Mouse (Mus musculus) splenic B cell, adult 2 months (primary cell): ENCODE data around the gene Grap2.

Experiments used
- DNase-seq: peaks from one replicate; pipeline ENCODE4 v3.0.0-alpha.2; 2011; ENCODE audit warnings: low read depth, low spot score
- H3K27me3 ChIP-seq: 2 replicates; pipeline ENCODE4 v1.6.1; 2012; ENCODE audit warnings: mild to moderate bottlenecking, low read length, moderate library complexity, mixed read lengths; ENCODE audit not compliant: control insufficient read depth, poor library complexity, insufficient read depth, severe bottlenecking
- H3K36me3 ChIP-seq: 2 replicates; pipeline ENCODE4 v1.6.1; 2012; ENCODE audit warnings: mild to moderate bottlenecking, low read length, moderate library complexity, mixed read lengths; ENCODE audit not compliant: control insufficient read depth, poor library complexity, insufficient read depth, severe bottlenecking

Gene Grap2

DNA sequence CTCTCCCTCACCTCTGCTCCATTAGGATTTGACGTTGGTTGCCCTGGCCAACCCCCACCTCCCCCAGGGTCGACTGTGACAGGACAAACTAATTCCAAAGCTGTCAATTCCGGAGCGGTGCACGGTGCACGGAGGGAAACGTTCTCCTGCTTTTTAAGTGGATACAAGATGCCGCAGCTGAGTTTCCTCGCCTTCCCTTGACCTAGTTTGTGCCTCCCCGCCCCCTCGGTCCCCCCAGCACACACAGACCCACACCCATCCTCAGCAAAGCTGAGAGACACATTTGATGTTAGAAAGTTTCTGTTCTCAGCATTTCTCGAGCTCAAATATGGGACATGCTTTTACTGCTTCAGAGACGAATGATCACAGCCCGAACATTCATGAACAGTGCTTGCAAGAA is 58.3 kb downstream of the Grap2 start:
- Histone ChIP-seq H3K36me3 (peaks cover 6% of the 10 kb centered on the region), H3K27me3 (no peaks in the 10 kb centered on the region)
- no peak for DNase-seq

DNA sequence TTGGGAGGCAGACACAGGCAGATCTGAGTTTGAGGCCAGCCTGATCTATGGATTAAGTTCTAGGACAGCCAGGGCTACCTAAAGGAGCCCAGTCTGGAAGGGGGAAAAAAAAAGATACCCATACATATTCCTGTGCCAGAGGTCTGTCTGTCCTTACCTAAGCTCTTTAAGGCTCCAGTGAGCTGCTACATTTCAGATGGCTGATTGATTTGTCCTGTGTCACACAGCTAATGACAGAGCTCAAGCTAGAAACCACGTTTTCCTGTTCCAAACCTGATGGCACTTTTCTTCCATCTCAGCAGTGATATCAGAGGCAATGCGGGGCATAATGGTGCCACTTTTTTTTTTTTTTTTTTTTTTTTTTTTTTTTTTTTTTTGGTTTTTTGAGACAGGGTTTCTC is 58.9 kb downstream of the Grap2 start:
- DNase-seq: no peak
- Histone ChIP-seq H3K36me3 (peaks cover 9% of the 10 kb centered on the region), H3K27me3 (no peaks in the 10 kb centered on the region)

DNA sequence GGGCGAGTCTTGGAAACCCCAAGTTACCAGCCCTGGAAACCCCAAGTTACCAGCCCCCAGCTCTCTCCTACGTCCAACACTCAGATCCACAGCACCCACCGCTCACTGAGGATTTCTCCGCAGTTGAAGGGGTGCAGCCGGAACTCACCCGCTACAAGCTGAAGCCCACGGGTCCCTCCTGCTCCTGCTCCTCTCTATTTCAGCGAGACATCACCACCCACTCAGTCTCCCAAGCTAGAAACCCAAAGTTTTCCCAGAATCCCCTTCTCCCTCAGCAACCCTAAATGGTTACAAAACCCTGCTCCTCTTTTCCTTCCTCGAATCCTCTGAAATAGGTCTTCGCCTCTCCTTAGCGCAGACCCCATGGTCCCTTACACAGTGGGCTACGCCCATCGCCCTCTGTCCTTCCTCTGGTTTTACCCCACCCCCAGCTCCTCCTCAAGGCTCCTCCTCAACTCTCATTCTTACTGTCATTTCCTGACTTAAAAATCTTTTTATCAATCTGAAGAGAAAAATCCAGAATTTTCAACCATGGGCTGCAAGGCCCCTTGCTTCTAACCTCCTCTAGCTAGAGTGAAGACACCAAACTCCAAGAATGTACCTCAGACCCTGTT is 60.0 kb downstream of the Grap2 start:
- DNase-seq: no peak
- no peaks in the 10 kb centered on the region for H3K27me3 ChIP-seq

DNA sequence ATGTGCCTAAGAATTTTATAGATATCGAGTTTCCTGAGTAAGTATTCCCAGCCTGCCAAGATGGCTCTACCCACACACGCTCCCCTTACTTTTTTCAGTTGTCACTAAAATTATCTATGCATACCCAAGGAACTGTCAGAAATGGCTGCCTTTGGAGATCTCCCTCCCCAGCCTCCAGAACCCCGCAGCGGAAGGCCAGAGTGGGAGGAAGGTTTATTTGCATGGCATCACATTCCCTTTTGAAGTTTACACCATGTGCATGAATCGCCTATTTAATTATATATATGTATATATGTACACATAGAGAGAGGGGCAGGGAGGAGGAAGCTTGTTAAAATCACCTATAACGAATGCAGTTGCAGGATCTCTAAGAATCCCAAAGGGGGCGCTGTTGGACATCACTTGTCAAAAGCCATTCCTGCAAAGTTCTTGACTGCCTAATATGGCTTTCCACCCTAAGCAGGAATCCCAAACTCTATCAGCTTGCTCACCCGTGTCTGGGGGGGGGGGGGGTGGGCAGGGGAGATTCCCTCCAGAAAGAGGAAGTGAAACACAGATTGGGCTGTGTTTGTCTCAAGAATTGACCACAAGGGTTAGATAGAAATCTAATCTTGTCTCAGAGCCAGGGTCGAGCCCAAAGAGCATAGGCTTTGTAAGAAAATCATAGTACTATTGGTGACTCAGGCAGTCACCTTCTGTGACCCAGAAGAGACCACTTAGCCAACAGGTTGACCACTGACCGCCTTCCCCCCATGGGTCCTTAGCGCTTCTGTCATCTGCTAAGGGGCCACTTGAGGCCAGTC is 62.2 kb downstream of the Grap2 start:
- peaks cover 27% of the 10 kb centered on the region for H3K36me3 ChIP-seq
- no peaks in the 10 kb centered on the region for H3K27me3 ChIP-seq
- peak; percentile 96 for DNase-seq

More for the DNA sequence above, 60.0 kb downstream of the Grap2 start:
- H3K36me3 ChIP-seq: peaks cover 13% of the 10 kb centered on the region

DNA sequence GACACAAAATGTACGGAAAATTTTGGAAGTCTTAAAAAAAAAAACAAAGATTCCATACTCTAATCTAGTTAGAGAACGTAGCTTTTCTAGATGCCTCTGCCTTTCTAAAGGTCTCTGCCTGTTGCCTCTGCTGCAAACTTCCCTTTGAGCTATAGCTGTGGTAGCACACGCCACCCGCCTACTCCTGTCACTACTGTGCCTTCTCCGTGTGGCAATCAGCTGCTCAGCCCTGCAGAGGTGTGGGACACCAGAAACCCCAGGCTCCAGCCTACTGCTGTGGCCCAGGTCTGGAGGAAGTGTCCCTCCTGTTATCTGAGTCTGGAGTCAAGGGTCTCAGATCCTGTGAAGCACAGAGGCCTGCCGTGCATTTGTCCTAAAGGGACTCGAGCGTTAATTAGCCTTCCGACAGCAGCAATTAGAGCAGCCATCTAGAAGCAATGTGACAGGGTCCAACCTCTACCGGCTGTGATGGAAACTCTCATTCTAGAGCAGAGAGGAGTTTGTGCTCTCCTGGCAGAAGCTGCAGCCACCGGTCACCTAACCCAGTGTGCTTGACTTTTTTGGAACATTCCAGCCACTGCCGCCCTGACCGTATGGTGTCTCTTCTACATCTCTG is 64.5 kb downstream of the Grap2 start:
- H3K36me3 ChIP-seq: peaks cover 45% of the 10 kb centered on the region
- DNase-seq: no peak
- H3K27me3 ChIP-seq: no peaks in the 10 kb centered on the region

DNA sequence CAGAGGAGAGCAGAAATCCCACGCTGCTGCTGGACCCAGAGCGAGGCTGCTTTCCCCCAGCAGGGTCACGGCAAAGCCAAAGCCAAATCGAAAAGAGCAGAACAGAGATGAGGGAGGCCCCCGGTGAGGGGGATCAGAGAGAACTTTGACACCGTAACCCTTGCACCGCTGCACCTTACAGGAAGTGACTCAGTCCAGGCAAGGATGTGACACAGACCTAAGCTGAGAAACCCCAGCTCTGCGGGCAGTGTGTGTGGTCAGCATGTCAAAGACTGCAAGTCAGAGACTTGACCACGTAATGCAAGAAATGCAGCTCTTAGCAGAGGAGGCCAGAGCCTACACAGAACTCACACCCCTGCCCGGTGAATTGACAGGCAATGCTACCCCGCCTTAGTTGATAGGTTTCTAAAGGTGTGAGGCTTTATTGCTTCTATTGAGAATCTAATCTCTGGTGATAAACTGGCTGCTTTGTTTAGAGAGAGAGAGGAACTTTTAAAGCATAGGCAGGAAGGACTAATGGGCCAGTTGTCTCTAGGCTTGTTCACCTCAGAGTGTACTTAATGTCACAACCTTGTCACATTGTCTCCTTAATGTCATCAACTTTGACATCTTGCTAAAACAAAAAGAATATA is 66.8 kb downstream of the Grap2 start:
- no peaks in the 10 kb centered on the region for H3K27me3 ChIP-seq
- DNase-seq: peak; percentile 37
- peaks cover 51% of the 10 kb centered on the region for H3K36me3 ChIP-seq

DNA sequence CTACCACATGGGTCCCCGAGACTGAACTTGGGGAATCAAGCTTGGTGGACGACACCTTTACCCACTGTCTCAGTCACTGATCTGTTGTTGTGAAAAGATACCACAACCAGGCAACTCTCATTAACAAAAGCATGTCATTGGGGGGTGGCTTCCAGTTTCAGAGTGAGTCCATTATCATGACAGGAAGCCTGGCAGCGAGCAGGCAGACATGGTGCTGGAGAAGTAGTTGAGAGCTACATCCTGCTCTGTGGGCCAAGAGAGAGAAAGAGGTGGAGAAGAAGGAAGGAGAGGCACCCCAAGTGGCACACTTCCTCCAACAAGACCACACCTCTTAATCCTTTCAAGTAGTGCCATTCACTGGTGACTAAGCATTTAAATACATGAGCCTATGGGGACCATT is 67.5 kb downstream of the Grap2 start:
- Histone ChIP-seq H3K36me3 (peaks cover 58% of the 10 kb centered on the region), H3K27me3 (no peaks in the 10 kb centered on the region)
- DNase-seq: peak; percentile 18

DNA sequence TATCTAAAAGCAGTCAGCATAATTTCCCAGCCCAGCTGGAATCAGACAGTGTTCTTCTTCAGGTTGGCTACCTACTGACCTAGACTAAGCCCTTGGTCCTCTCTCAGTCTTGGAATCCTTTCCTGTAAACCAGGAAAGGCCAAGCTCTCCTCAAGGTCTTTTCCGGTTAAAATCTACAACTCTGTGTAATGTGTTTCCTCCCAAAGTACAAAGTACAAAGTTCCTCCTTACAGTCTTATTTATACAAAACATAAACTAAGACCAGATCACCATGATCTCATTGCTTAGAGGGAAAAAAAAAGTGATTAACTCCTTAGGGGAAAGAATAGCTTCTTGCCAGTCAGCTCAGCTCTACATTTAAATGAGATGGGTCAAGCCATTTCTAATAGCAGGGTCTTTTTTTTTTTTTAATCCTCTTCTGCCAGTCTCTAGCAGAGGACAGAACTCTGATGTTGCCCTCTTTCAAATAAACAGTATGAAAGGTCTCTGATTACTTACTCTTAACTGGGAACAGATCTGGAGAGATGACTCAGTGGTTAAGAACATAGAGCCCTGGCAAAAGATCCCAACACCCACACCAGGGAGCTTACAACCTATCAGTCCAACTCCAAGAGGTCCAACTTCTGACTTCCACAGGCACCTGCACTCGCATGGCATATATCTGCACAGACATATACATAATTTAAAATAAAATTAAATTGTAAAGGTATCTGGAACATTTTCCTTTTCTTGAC is 69.5 kb downstream of the Grap2 start:
- Histone ChIP-seq H3K36me3 (peaks cover 63% of the 10 kb centered on the region), H3K27me3 (no peaks in the 10 kb centered on the region)
- DNase-seq: no peak

DNA sequence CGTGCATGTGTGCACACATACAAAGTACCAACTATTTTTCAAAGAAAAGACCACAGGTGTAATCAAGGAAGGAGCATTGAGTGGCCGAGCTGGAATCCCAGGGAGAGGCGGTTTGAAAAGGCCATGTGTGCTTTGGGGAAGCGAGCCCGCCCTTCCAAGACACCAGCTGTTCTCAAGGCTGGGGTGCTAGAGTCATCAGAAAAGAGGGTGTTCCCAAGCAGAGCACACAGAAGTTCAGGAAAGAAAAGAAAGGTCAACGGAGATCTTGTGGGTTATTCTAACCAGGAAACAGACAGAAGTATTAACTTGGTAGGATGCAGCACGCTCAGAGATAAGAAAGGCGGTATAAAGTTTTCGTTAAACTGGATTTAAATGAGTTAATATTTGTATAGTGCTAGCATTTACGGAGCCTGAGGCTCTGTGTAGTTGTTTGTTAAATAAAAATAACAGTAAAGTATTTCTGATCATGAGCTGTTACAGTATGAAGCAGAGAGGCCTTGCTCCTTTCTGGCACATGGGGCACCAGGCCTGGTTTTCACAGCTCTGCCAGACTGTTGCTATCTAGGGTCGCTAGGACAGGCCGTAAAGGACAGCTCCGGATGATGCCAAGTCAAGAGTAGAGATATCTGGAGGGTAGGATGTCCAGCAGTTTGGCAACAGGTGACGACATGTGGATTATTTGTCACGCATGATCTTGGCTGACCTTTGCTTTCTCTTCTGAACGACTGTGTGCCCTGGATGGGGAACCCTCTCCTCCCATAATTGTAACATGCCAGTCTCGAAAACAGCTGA is 72.8 kb downstream of the Grap2 start:
- Histone ChIP-seq H3K36me3 (peaks cover 52% of the 10 kb centered on the region), H3K27me3 (no peaks in the 10 kb centered on the region)
- no peak for DNase-seq

DNA sequence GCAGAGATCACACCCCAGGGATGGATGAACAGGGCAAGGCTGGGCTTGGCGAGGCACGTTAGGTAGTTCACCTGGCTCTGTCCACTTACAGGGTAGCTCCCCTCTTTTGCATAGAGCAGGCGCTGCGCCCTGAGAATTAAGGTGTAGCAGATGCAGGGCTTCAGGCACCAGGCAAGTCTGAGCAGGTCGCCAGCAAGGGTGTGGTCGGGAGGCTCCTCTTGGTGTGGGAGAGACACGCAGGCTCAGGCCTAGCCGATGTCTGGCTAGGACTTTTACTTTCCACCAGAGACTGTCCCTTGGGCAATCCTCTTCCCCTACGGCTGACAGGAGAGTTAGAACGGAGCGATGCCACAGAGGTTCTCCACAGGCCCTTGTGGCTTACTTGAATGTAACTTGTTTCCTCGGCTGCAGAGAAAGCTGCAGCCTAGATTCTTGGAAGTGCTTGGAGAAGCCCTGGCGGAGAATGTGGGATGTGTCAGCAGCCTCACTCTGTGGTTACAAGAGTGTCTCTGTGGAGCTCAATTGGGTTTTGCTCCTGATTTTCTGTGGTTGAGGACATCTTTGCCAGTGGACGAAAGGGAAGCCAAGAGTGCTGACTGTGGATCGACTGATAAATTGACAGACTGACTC is 76.7 kb downstream of the Grap2 start:
- no peaks in the 10 kb centered on the region for H3K27me3 ChIP-seq
- H3K36me3 ChIP-seq: peaks cover 33% of the 10 kb centered on the region
- no peak for DNase-seq

DNA sequence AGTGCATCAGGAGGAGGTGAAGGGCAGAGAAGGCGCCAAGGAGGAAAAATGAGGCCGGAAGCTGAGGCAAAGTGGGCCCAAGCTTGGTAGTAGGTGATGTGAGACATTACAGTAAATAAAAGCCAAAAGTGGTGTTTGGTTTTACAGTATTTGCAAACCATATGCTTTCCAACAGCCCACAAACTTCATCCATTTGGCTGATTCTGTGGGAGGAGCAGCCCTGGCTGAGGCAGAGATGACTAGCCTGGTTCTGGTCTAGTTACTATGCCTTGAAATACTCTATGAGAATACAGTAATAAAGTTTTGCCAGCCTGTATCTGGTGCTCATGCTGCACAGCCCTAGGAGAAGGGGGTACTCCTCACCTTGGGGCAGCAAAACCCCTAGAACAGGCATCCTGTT is 78.0 kb downstream of the Grap2 start:
- H3K27me3 ChIP-seq: no peaks in the 10 kb centered on the region
- no peak for DNase-seq
- peaks cover 23% of the 10 kb centered on the region for H3K36me3 ChIP-seq

DNA sequence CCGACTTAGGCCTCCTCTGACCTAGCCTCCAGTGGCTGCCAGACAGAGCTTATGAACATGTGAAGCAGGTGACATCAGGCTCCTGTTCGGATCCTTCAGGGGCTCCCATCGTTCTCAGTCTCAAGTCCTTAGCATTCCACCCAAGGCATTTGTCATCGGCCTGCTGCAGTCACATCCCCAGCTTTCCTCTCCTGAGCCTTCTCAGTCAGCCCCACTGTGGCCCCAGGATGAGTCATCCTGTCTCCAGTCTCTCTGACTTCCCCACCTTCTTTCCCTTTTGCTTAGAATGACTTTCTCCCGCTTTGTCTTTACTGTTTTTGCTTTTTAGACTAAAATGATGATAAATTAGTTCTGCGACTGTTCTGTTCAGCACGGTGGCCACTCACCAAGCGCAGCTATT is 81.5 kb downstream of the Grap2 start:
- no peak for DNase-seq
- Histone ChIP-seq H3K27me3 (no peaks in the 10 kb centered on the region), H3K36me3 (peaks cover 2% of the 10 kb centered on the region; the same call in 1 of the 2 replicates)

DNA sequence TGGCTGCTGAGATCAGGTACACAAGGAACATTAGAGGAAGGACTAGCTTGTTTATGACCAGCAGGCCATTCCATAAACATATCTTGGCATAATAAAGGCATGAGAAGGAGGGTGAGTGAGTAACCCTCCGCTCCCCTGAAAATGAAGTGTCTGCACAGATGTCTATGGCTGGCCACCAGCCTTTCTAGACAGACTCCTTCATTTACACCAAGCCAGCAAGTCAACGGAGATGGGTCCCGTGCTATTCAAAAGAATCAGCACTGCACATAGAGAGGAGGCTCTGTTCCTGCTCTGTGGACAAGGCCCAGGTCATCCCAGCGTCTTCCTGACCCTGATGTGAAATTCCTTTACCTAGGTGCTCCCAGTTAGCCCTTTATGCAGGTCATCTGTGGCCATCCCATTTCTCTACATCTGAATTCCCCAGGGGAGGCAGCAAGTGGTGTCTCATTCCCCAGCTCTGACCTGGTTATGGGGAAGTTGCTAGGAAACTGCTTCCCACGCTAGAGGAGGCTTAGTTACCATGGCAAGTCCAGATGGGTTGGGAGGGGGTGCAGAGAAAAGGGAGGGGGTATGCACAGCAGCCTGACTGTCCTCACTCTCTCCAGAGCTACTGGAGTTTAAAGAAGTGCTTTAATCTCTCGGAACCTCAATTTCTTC is 86.5 kb downstream of the Grap2 start:
- DNase-seq: no peak
- no peaks in the 10 kb centered on the region for H3K27me3 ChIP-seq
- H3K36me3 ChIP-seq: no peaks in the 10 kb centered on the region
